Mouse (Mus musculus) skeletal muscle tissue, adult 2 months (tissue): ENCODE results near the gene Kif13a.

Experiments
- DNase-seq: peaks from one replicate; pipeline ENCODE4 v3.0.0-alpha.2; 2012; ENCODE audit warnings: low read depth, low spot score

Gene Kif13a

GRCm38 (mm10) chr13:46838551-46838950, 91.1 kb downstream of the Kif13a start:
- DNase-seq, result peak; percentile 43

- DNase-seq, result no peak
Measured at GRCm38 (mm10) chr13:46835351-46835750, 94.3 kb downstream of the Kif13a start.

- no peak for DNase-seq
Measured at GRCm38 (mm10) chr13:46834805-46835204, 94.9 kb downstream of the Kif13a start.

DNA sequence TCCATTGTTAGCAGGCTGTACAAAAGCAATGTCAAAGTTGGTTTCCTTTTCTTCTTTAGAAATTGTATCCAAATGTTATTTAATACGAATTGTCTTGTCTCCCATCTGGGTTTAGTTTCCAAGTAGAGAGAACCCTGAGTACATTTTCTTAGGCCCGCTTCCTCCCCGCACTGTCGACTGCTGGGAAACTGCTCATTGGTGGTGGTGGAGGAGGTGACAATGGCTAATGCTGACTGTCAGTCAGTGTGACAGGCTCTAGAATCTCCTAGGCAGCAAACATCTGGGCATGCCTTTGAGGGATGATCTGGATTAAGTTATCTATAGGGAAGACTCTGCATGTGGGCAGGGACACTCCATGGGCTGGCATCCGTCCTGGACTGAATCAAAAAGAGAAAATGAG, 96.1 kb downstream of the Kif13a start:
- no peak for DNase-seq

DNA sequence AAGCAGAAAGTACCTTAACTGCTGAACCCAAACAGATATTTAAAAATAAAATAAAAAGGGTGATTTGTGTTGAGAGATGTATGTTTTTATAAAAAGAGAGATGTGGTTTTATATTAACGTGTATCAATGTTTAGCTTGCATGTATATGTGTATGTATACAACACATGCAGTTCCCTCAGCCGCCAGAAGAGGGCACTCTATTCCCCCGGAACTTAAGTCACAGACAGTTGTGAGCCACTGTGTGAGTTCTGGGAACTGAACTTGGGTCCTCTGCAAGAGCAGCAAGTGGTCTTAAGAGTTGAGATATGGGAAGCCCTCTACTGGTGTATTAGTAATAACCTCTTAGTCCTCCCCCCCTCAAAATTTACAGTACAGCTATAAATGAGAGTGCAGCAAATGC, 96.7 kb downstream of the Kif13a start:
- no peak for DNase-seq

DNA sequence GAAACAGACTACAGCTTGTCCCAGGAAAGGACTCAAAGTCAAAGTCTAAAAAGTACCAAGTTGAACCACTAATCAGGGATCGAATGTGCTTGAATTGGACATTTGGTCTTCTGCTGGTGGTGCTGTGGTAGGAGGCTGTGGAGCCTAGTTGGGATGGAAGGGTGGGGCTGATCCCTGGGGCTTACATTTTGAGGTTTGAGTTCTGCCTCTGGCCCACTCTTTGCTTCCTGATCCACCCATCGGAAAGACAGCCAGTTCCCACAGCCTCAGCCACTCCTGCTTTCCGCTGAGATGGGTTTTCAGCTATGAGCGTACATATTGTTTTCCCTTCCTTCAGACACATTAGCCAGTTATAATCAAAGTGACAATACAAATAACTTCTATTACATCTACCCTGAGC, 106.4 kb downstream of the Kif13a start:
- no peak for DNase-seq

- no peak for DNase-seq
Measured at GRCm38 (mm10) chr13:46822200-46822599, 107.5 kb downstream of the Kif13a start.

- no peak for DNase-seq
Measured at GRCm38 (mm10) chr13:46819729-46820223, 109.9 kb downstream of the Kif13a start.

- DNase-seq, result no peak
Measured at GRCm38 (mm10) chr13:46819202-46819728, 110.4 kb downstream of the Kif13a start.

GRCm38 (mm10) chr13:46818374-46818773, 111.3 kb downstream of the Kif13a start:
- DNase-seq, result peak; percentile 70

GRCm38 (mm10) chr13:46812648-46813184, 117.0 kb downstream of the Kif13a start:
- DNase-seq, result peak; percentile 74

GRCm38 (mm10) chr13:46811696-46812095, 118.0 kb downstream of the Kif13a start:
- DNase-seq, result no peak

DNA sequence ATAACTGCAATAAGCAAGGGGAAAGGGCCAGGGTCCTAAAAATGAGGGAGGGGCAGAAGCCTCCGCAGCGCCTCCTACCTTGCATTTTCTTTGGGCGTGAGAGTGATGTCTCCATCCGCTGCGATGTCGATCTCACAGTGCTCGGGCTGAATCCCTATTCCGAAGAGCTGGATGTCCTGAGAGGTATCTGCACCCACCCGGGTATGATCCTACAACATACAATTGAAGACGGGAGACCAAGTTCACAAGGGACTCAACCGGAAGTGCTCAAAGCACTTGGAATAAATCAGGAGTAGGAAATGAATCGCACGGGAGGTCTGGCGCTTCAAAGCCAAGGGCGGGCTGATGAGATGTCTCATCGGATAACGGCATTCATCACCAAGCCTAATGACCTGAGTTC, 119.1 kb downstream of the Kif13a start:
- no peak for DNase-seq

- DNase-seq, result peak; percentile 51
Measured at GRCm38 (mm10) chr13:46810098-46810497, 119.6 kb downstream of the Kif13a start.

DNA sequence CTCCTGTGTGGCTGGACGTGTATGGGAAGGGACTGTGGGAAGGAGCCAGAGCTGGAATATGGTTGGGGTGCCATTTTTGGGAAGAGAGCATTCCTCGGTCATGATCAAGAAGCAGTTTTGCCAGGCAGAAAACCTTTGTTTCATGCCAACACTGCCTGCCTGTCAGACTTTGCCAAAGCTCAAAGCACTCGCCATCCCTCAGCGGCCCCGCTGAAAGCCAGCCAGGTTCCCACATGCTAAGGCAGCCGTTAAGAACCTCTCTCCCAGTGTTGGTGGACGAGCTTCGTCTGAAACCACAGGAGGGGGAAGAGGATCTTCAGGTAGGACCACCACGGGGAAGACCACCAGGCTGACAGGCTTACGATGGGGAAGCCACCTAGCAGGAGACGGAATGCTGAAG, 121.8 kb downstream of the Kif13a start:
- DNase-seq, result no peak

DNA sequence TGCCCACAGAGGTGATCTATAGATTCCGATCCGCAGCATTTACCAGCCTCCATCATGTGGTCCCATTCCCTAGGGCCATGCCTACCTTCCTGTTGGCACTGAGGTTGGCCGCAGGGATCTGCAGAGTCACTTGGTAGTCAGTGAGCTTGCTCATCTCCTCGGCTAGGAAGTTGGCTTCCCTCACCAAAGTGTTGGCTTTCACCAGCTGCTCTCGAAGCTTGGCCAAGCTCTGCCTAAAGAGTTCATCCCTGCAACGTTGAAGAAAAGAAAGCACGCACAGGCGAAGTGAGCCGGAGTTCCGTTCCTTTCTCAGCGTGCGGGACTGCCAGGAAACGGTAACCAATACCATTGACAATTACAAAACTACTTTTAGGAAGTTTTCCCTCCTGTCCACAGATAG, 128.5 kb downstream of the Kif13a start:
- DNase-seq, result peak; percentile 76

DNA sequence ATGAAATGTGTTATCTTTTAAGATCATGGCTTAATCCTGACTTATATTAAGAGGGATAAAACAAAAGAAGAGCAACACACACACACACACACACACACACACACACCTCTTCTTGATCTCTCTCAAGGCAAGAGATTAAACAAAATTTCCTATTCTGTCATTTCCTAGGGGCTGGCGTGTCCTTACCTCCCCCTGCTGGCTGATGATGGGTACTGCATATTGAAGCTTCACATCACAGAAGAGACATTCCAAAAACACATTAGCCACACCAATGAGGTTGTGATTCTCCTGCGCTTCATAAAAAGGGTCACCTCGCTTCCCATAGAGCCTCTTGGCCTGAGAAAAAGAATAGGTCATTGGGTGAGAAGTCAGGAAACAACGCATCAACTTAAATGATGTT, 131.5 kb downstream of the Kif13a start:
- peak; percentile 46 for DNase-seq

DNA sequence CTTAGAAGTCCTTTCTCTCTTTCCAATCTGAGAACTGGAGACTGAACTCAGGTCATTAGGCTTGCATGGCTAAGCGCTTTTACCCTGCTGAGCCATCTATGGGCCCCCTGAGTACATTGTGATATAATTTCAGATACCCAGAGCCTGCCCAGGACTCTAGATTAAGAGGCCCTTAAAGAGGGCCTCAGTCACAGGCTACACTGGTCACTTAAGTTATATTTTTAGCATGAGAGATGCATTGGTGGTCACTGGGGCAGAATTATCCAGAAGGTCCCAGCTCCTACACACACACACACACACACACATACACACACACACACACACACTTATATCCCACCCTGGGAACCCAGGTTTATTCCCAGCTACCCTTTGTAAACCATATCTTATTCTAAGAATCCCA, 133.3 kb downstream of the Kif13a start:
- DNase-seq, result no peak

DNA sequence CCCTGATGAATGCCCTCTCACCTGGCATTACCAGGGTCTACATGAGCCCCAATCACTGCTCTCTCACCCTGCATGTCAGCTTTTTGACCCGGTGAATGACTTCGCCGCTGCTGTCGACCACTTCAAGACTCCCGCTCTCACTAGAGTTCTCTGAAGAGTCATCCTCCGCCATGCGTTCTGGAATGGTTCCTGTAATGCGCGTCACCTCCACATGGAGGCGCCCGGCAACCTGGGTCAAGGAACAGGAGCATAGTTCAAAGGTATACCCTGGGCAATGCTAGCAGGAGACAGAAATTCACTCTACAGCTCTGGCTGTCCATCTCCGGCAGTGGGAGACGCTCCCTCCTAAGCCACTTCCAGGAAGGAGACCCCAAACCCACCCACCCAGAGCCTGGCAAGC, 135.8 kb downstream of the Kif13a start:
- DNase-seq, result no peak

- DNase-seq, result no peak
Measured at GRCm38 (mm10) chr13:46788452-46788851, 141.2 kb downstream of the Kif13a start.

DNA sequence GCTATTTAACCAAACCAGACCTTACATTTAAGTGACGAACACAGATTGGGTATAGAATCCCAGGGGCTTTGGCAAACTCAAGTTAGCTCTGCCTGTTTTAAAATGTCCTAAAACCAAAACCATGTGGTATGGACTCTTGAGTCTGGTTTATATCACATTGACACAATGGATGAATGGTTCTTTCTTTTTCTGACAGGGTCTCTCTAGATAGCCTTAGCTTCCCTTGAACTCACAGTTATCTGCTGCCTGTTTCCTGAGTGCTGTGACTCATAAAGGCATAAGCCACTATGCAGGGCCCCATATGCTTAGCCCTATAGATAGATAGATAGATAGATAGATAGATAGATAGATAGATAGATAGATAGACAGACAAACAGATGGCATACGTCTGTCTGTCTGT, 142.8 kb downstream of the Kif13a start:
- no peak for DNase-seq

GRCm38 (mm10) chr13:46786064-46786561, 143.6 kb downstream of the Kif13a start:
- DNase-seq, result no peak

GRCm38 (mm10) chr13:46780379-46780778, 149.3 kb downstream of the Kif13a start:
- no peak for DNase-seq

DNA sequence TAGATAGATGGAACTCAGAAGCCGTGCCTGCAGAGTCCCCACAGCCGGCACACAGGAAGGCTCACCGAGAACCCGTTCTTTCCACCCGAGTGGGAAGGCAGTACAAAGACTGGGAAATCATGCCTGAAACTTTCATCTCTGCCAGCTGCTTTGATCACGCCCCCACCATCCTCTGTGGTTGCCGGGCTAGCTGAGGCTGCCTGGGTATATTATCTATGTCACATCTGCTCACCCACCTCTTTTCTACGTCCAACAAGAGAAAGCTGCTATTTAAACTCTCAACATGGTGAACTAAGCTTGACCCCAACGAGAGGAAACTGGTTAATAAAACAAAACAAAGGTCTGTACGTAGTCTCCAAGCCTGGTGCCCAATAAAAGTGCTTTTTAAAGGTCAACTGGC, 149.8 kb downstream of the Kif13a start:
- no peak for DNase-seq
